Mouse (Mus musculus) ovary, postnatal 14 days (tissue): Measurements from ENCODE around the gene Dnmt3b.
"Not testable (repeated sequence)": the region's sequence is repeated elsewhere in the genome, so short reads cannot be mapped to it uniquely, and the experiment has no call there.

Experiments
- DNase-seq: peaks from one replicate; pipeline ENCODE4 v3.0.0; 2022; ENCODE audit warnings: low spot score

The Dnmt3b gene

GRCm38 (mm10) chr2:153633259-153633658, 16.0 kb upstream of the Dnmt3b start:
- DNase-seq = no peak

GRCm38 (mm10) chr2:153638977-153639680, 10.1 kb upstream of the Dnmt3b start:
- DNase-seq = no peak

- DNase-seq = no peak
These were observed 6.8 kb upstream of the Dnmt3b start for GRCm38 (mm10) chr2:153642496-153642895.

GRCm38 (mm10) chr2:153642999-153643398, 6.3 kb upstream of the Dnmt3b start:
- no peak for DNase-seq

- no peak for DNase-seq
These were observed 415 bp upstream of the Dnmt3b start for GRCm38 (mm10) chr2:153648773-153649297.

- no peak for DNase-seq
These were observed 901 bp downstream of the Dnmt3b start for GRCm38 (mm10) chr2:153650014-153650687.

- DNase-seq = no peak
These were observed 2.4 kb downstream of the Dnmt3b start for GRCm38 (mm10) chr2:153651681-153652080.

GRCm38 (mm10) chr2:153657659-153658058, 8.4 kb downstream of the Dnmt3b start:
- not testable (repeated sequence) for DNase-seq

GRCm38 (mm10) chr2:153660616-153661015, 11.4 kb downstream of the Dnmt3b start:
- DNase-seq = no peak

GRCm38 (mm10) chr2:153665401-153665800, 16.2 kb downstream of the Dnmt3b start:
- DNase-seq = no peak

GRCm38 (mm10) chr2:153668754-153669376, 19.6 kb downstream of the Dnmt3b start:
- no peak for DNase-seq

- no peak for DNase-seq
These were observed 20.9 kb downstream of the Dnmt3b start for GRCm38 (mm10) chr2:153670111-153670510.

- no peak for DNase-seq
These were observed 23.4 kb downstream of the Dnmt3b start for GRCm38 (mm10) chr2:153672619-153673018.

GRCm38 (mm10) chr2:153675364-153675763, 26.1 kb downstream of the Dnmt3b start:
- DNase-seq = not testable (repeated sequence)

- no peak for DNase-seq
These were observed 27.7 kb downstream of the Dnmt3b start for GRCm38 (mm10) chr2:153676944-153677343.

GRCm38 (mm10) chr2:153677550-153677949, 28.3 kb downstream of the Dnmt3b start:
- no peak for DNase-seq

- DNase-seq = no peak
These were observed 30.7 kb downstream of the Dnmt3b start for GRCm38 (mm10) chr2:153679959-153680358.

GRCm38 (mm10) chr2:153693413-153693812, 44.2 kb downstream of the Dnmt3b start:
- not testable (repeated sequence) for DNase-seq

- DNase-seq = peak; percentile 37
These were observed 45.3 kb downstream of the Dnmt3b start for GRCm38 (mm10) chr2:153694462-153695085.

- DNase-seq = no peak
These were observed 47.1 kb downstream of the Dnmt3b start, which contains the start of gene Dnmt3c for GRCm38 (mm10) chr2:153696352-153696751. TSS of gene Dnmt3c (plus strand) at chr2:153696652.

GRCm38 (mm10) chr2:153703389-153703788, 54.1 kb downstream of the Dnmt3b start:
- DNase-seq = no peak

GRCm38 (mm10) chr2:153710701-153711330, 61.6 kb downstream of the Dnmt3b start:
- DNase-seq = peak; percentile 19
